Mouse (Mus musculus) layer of hippocampus, adult 9-11 months (tissue): ENCODE data around the gene Psmc3ip.

ENCODE experiments used
- DNase-seq: peaks from one replicate; pipeline ENCODE4 v3.0.0; 2022

Psmc3ip gene

GRCm38 (mm10) chr11:101119131-101119760 lies 24.0 kb upstream of the Psmc3ip start:
- no peak for DNase-seq

- DNase-seq, result no peak
Measured at GRCm38 (mm10) chr11:101118105-101118504, 22.9 kb upstream of the Psmc3ip start.

DNA sequence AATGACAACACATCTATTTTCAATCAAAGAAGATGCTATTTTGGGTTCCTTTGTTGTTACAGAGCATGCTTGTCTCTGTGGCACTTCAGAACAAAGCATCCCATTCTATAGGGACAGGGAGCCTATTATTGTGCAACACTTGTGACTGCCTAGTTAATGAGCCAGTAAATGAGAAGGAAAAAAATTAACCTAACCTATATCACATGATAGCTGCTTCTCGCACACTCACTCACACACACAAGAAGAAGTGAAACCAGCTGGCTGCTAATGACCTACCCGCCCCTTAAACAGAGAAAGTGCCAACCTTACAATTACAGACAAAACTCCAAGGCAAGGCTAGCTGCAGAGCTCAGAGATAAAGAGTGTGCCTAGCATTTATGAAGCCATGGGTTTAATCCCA lies 20.3 kb upstream of the Psmc3ip start:
- DNase-seq, result peak; percentile 52

DNA sequence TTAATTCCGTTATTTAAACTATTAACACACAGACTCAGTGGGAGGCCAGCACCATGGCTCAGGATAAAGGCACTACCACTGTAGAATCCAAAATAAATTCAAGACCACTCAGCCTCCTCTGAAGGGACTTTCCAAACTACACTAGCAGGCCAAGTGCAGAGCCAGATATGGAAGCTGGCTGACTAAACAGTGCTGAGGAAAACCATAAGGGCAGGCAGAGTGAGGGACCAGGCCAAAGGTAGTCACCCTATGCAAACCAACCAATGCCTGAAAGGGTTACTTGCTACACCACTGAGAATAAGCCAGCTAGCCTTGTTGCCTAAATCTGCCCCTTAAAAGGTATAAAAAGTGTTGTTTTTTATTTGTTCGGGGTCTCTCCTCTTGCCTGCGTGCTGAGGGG lies 16.9 kb upstream of the Psmc3ip start:
- DNase-seq, result no peak

DNA sequence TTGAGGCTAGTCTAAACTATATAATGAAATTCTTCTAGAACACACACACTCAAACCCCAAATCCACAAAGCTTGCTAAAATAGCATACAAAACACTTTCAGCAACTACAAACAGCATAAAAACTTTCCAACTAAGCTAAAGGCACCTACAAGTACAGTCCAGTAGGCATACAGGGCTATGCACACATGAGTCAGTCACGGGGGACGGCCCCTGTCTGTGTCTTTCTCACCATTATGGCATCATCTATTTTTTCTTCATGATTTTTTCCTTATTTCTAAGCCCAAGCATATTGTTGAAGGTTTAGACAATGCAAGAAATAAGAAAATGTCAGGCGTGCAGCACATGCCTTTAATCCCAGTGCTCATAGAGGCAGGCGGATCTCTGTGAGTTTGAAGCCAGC lies 15.9 kb upstream of the Psmc3ip start:
- no peak for DNase-seq

DNA sequence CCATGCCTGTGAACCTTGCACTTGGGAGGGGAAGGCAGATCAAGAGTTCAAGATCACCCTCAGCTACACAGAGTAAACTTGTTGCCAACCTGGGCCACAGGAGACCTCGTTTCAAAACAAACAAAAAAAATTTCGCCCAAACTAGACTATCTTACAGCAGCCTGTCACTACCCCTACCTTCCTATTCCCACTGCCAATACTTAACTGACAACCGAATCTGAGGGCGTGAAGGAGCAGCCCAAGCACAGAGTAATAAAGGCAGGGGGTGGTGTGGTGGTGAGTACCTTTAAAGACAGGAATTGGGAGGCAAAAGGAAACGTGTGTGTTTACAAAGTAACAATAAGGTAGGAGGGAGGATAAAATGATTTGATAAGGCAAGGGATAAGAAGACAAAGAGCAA lies 15.5 kb upstream of the Psmc3ip start:
- DNase-seq, result no peak

DNA sequence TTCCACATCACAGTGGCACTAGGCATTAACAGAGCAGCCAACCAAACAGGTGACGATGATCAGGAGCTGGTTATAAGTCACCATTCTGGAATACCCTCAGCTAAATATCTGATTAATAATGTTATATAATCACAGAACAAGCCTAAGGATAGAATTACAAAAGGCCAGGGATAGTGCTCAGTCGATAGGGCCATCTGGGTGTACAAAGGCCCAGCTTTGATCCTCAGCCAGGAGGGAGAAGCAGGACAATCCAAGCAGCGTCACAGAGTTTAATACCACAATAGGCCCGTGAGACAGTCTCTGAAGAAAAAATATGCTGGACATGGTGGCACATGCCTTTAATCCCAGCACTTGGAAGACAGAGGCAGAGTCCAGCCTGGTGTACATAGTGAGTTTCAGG lies 14.1 kb upstream of the Psmc3ip start:
- no peak for DNase-seq

- no peak for DNase-seq
Measured at GRCm38 (mm10) chr11:101103011-101103410, 7.8 kb upstream of the Psmc3ip start.

- no peak for DNase-seq
Measured at GRCm38 (mm10) chr11:101098231-101098630, 3.0 kb upstream of the Psmc3ip start.

DNA sequence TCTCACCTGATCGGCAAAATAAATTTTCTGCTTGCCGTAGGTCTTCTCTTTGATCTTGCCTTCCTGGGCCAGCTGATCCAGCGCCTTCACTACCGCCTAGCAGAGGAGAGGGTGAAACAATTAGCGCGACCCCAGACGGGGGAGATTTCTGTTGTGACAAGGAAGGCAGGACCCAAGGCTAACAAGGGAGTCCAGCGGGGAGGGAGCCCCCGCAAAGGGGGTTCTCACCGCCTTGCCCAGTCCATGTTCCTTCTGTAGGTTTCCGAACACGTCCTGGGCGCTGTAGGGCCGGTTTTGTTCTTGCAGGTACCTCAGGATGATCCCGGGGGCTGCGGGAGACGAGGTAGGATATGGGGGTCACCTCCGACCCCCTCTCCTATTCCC lies 314 bp downstream of the Psmc3ip start:
- DNase-seq, result no peak

DNA sequence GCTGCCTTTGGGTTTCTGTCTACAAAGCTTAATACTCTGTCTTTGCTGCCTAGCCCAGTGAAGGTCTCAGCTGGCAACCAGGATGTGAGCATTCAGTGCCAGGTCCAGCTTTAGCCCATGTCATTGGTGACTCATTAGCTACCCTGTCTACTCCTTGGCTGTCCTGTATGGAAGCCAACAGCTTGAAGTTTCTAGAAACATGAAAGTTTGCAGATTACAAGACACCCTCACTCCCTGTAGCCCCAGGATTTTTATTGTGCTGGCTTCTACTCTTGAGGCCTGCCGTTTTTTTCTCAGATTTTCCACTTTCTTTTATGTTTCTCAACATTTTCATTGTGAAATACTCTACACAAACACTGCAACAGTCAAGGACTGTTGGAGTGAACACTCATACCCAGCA lies 5.3 kb downstream of the Psmc3ip start:
- no peak for DNase-seq

DNA sequence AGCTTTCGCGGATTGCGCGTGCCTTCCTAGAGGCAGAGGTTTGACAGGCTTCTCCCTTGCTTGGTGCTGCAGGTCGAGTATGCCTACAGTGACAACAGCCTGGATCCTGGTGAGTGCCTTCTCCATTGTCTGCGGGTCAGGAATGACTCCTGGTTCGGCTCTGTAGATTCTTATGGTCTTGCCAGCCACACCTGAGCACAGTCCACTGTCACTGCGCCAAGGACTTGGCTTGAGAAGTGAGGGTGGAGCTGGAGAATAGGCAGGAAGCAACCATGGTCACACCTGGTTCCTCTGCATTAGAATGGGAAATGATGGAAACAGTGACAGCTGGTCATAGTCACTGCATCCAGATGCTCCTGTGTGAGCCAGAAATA lies 7.6 kb downstream of the Psmc3ip start:
- DNase-seq, result no peak

- DNase-seq, result peak; percentile 94
Measured at GRCm38 (mm10) chr11:101086756-101087681, 8.2 kb downstream of the Psmc3ip start, which contains the start of gene Mlx. TSS of gene Mlx (plus strand) at chr11:101087277.

- no peak for DNase-seq
Measured at GRCm38 (mm10) chr11:101086323-101086674, 8.9 kb downstream of the Psmc3ip start.

- no peak for DNase-seq
Measured at GRCm38 (mm10) chr11:101085617-101086322, 9.5 kb downstream of the Psmc3ip start.

- DNase-seq, result no peak
Measured at GRCm38 (mm10) chr11:101084811-101085210, 10.4 kb downstream of the Psmc3ip start.

DNA sequence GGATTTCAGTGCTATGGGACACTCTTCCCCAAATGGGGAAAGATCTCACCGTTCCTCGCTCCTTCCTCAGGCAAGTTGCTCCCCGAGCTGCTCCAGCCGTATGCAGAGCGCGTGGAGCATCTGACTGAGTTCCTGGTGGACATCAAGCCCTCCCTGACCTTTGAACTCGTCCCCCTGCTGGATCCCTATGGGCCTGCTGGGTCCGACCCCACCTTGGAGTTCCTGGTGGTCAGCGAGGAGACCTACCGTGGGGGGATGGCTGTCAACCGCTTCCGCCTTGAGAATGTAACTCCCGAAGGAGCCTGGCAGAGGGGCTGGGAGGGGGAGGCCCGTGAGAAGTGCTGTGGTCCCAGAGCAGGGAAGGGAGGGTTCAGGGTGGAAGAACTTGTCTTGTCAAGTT lies 11.0 kb downstream of the Psmc3ip start:
- no peak for DNase-seq

- DNase-seq, result no peak
Measured at GRCm38 (mm10) chr11:101083083-101083697, 12.0 kb downstream of the Psmc3ip start.

GRCm38 (mm10) chr11:101082208-101083082 lies 12.8 kb downstream of the Psmc3ip start, which contains the start of gene Coasy:
TSS of gene Coasy (plus strand) at chr11:101082565.
- peak; percentile 93 for DNase-seq

GRCm38 (mm10) chr11:101081659-101082058 lies 13.6 kb downstream of the Psmc3ip start:
- DNase-seq, result peak; percentile 4

- peak; percentile 2 for DNase-seq
Measured at GRCm38 (mm10) chr11:101080421-101080820, 14.8 kb downstream of the Psmc3ip start.

- peak; percentile 4 for DNase-seq
Measured at GRCm38 (mm10) chr11:101079746-101080145, 15.5 kb downstream of the Psmc3ip start.
